Comparison of ENCODE assay signal across 16 mouse cellular contexts in genomic region chr13:31184845-31185834, GRCm38 (mm10).
A peak's percentile ranks its signal among the peaks of the same experiment; 100 is the strongest.
DNase-seq lines count a peak whose midpoint lies in the region; ATAC-seq and TF ChIP-seq lines count a peak whose summit lies in the region.
"Had no signal": no experiment of that assay in that cellular context is flagged by ENCODE, and none has a peak within 500 bp of the region (broad histone marks: within the 10 kb centered on the region; RNA-seq: fewer than 3 reads in every experiment).

No protein-coding gene starts in this region.

- no peaks in the 10 kb centered on the region for H3K27me3 ChIP-seq in forebrain, postnatal 0 days (ENCODE audit: insufficient read depth, low read length)
- H3K27me3 ChIP-seq in forebrain, embryonic 10.5 days (ENCODE audit: poor library complexity, severe bottlenecking): no peaks in the 10 kb centered on the region
- no peaks in the 10 kb centered on the region for H3K27me3 ChIP-seq in kidney, postnatal 0 days (ENCODE audit: insufficient read depth, low read length)
- peaks cover 4% of the 10 kb centered on the region; the same call in 1 of the 2 replicates for H3K27me3 ChIP-seq in kidney, embryonic 14.5 days (ENCODE audit: control insufficient read depth, insufficient read depth, low read length)
- no peaks in the 10 kb centered on the region for H3K27me3 ChIP-seq in liver, embryonic 12.5 days (replicated peaks)
- H3K27me3 ChIP-seq: embryonic facial prominence, embryonic 12.5 days; liver, embryonic 15.5 days had no signal

- no peaks in the 10 kb centered on the region for H3K9me3 ChIP-seq in forebrain, postnatal 0 days (ENCODE audit: low read length)
- H3K9me3 ChIP-seq in forebrain, embryonic 10.5 days: no peaks in the 10 kb centered on the region
- H3K9me3 ChIP-seq in kidney, postnatal 0 days (replicated peaks; ENCODE audit: low read length): no peaks in the 10 kb centered on the region
- H3K9me3 ChIP-seq in kidney, embryonic 14.5 days (ENCODE audit: control insufficient read depth, low read length): no peaks in the 10 kb centered on the region
- no peaks in the 10 kb centered on the region for H3K9me3 ChIP-seq in liver, embryonic 12.5 days (replicated peaks)
- H3K9me3 ChIP-seq: embryonic facial prominence, embryonic 12.5 days; liver, embryonic 15.5 days had no signal

- DNase-seq in forebrain, postnatal 0 days: no peak
- no peak for DNase-seq in forebrain, embryonic 10.5 days (ENCODE audit: extremely low spot score, low spot score)
- peak; percentile 34 for DNase-seq in kidney, postnatal 0 days (ENCODE audit: low spot score)
- peak; percentile 85 for DNase-seq in 3T3-L1 (ENCODE audit: low read depth, low spot score)
- DNase-seq in lung, postnatal 25 days (ENCODE audit: low spot score): peak; percentile 34
- DNase-seq in adrenal gland, postnatal 36 days: no peak
- DNase-seq: adrenal gland, postnatal 25 days; B cell, adult 2 months; cerebellum, postnatal 14 days; heart, adult 18-20 months; kidney, adult 2 months; right cerebral cortex, postnatal 25 days had no signal

- H3K9ac ChIP-seq in forebrain, postnatal 0 days: no peak overlapping the region
- H3K9ac ChIP-seq in kidney, postnatal 0 days (ENCODE audit: low read depth, low read length): no peak overlapping the region
- no peak overlapping the region for H3K9ac ChIP-seq in kidney, embryonic 14.5 days (ENCODE audit: low read depth, low read length)
- H3K9ac ChIP-seq in liver, embryonic 12.5 days: no peak overlapping the region
- H3K9ac ChIP-seq: embryonic facial prominence, embryonic 12.5 days; liver, embryonic 15.5 days had no signal

- H3K4me3 ChIP-seq in forebrain, postnatal 0 days (ENCODE audit: low read depth, low read length): no peak overlapping the region
- no peak overlapping the region for H3K4me3 ChIP-seq in forebrain, embryonic 10.5 days
- H3K4me3 ChIP-seq in kidney, postnatal 0 days (replicated peaks; ENCODE audit: low read depth, low read length): no peak overlapping the region
- no peak overlapping the region for H3K4me3 ChIP-seq in kidney, embryonic 14.5 days (ENCODE audit: low read length)
- no peak overlapping the region for H3K4me3 ChIP-seq in liver, embryonic 12.5 days
- H3K4me3 ChIP-seq: embryonic facial prominence, embryonic 12.5 days; liver, embryonic 15.5 days had no signal

- ATAC-seq in forebrain, postnatal 0 days: peak; percentile 18; the same call in 1 of the 2 replicates
- ATAC-seq in kidney, postnatal 0 days (replicated peaks; ENCODE audit: low FRiP score, low read depth): no peak
- no peak for ATAC-seq in kidney, embryonic 14.5 days (ENCODE audit: low FRiP score, low TSS enrichment)
- no peak for ATAC-seq in liver, embryonic 12.5 days

- no peak overlapping the region for H3K27ac ChIP-seq in forebrain, postnatal 0 days (ENCODE audit: low read depth, low read length)
- no peak overlapping the region for H3K27ac ChIP-seq in forebrain, embryonic 10.5 days
- H3K27ac ChIP-seq in kidney, postnatal 0 days: no peak overlapping the region
- no peak overlapping the region for H3K27ac ChIP-seq in kidney, embryonic 14.5 days (ENCODE audit: low read depth, low read length)
- no peak overlapping the region for H3K27ac ChIP-seq in liver, embryonic 12.5 days
- H3K27ac ChIP-seq: embryonic facial prominence, embryonic 12.5 days; liver, embryonic 15.5 days had no signal

- no peak overlapping the region for H3K4me2 ChIP-seq in forebrain, postnatal 0 days (ENCODE audit: low read depth)
- no peak overlapping the region for H3K4me2 ChIP-seq in kidney, postnatal 0 days (ENCODE audit: low read length)
- no peak overlapping the region for H3K4me2 ChIP-seq in kidney, embryonic 14.5 days (replicated peaks; ENCODE audit: low read depth, low read length)
- no peak overlapping the region for H3K4me2 ChIP-seq in liver, embryonic 12.5 days
- H3K4me2 ChIP-seq: embryonic facial prominence, embryonic 12.5 days; liver, embryonic 15.5 days had no signal

- 77% methylated on average over 14 of the region's 14 CpGs for WGBS in forebrain, postnatal 0 days
- 89% methylated on average over 14 of the region's 14 CpGs for WGBS in forebrain, embryonic 10.5 days
- 63% methylated on average over 14 of the region's 14 CpGs for WGBS in kidney, postnatal 0 days
- 64% methylated on average over 14 of the region's 14 CpGs for WGBS in kidney, embryonic 14.5 days
- WGBS in liver, embryonic 12.5 days (ENCODE audit: insufficient replicate concordance): 66% methylated on average over 14 of the region's 14 CpGs

- H3K36me3 ChIP-seq in forebrain, postnatal 0 days (ENCODE audit: insufficient read depth): no peaks in the 10 kb centered on the region
- H3K36me3 ChIP-seq in forebrain, embryonic 10.5 days (replicated peaks): no peaks in the 10 kb centered on the region
- H3K36me3 ChIP-seq in kidney, postnatal 0 days (ENCODE audit: insufficient read depth, low read length): no peaks in the 10 kb centered on the region
- H3K36me3 ChIP-seq in kidney, embryonic 14.5 days (ENCODE audit: control insufficient read depth, insufficient read depth, low read length): no peaks in the 10 kb centered on the region
- no peaks in the 10 kb centered on the region for H3K36me3 ChIP-seq in liver, embryonic 12.5 days
- H3K36me3 ChIP-seq: embryonic facial prominence, embryonic 12.5 days; liver, embryonic 15.5 days had no signal

- no peak for TF ChIP-seq CTCF in forebrain, postnatal 0 days (IDR thresholded peaks at IDR 0.05; ENCODE audit: low read depth)
- no peak for TF ChIP-seq CTCF in kidney, postnatal 0 days (IDR thresholded peaks at IDR 0.05; ENCODE audit: low read depth)

- H3K4me1 ChIP-seq in forebrain, postnatal 0 days (ENCODE audit: insufficient read depth): no peaks in the 10 kb centered on the region
- 0 out of 2 replicates have a peak, but pooled peaks cover 6% of the 10 kb centered on the region for H3K4me1 ChIP-seq in forebrain, embryonic 10.5 days
- H3K4me1 ChIP-seq in kidney, postnatal 0 days (replicated peaks; ENCODE audit: insufficient read depth, low read length): no peaks in the 10 kb centered on the region; the same call in 1 of the 2 replicates
- H3K4me1 ChIP-seq in kidney, embryonic 14.5 days (ENCODE audit: control insufficient read depth, insufficient read depth, low read length): no peaks in the 10 kb centered on the region
- H3K4me1 ChIP-seq in liver, embryonic 12.5 days: no peaks in the 10 kb centered on the region
- H3K4me1 ChIP-seq: embryonic facial prominence, embryonic 12.5 days had no signal

Comparison
In these comparisons a context has a peak if more than half of its experiments do, and no peak if none do; other contexts are left out.
1. DNase-seq: peak in kidney, postnatal 0 days (single experiment), 3T3-L1 (single experiment) and lung, postnatal 25 days (single experiment); none in forebrain, postnatal 0 days (single experiment), forebrain, embryonic 10.5 days (single experiment) and adrenal gland, postnatal 36 days (0 of 2).